Mouse (Mus musculus) frontal cortex, postnatal 14 days (tissue): ENCODE measurements around the gene Gm45713.
"Not testable (repeated sequence)": the region's sequence is repeated elsewhere in the genome, so short reads cannot be mapped to it uniquely, and the experiment has no call there.

ENCODE experiments used
- DNase-seq, 2 experiments: peaks; one replicate each; pipeline ENCODE4 v3.0.0; 2022; ENCODE audit warnings: low spot score in 2 of 2

The Gm45713 gene

GRCm38 (mm10) chr7:45135993-45136567, at the start of gene Gm45713, which contains the start of gene Flt3l:
Gene Gm45713 (minus strand): TSS chr7:45136231.
Gene Flt3l (minus strand): TSS chr7:45136432.
- DNase-seq, result peak; percentile 81 to 83

GRCm38 (mm10) chr7:45183672-45184071, 47.6 kb upstream of the Gm45713 start:
- DNase-seq, result no peak

GRCm38 (mm10) chr7:45182606-45183005, 46.6 kb upstream of the Gm45713 start:
- no peak for DNase-seq

- peak; percentile 69 to 82 for DNase-seq
Measured at GRCm38 (mm10) chr7:45182199-45182601, 46.2 kb upstream of the Gm45713 start.

- DNase-seq, result no peak
Measured at GRCm38 (mm10) chr7:45181540-45181939, 45.5 kb upstream of the Gm45713 start.

GRCm38 (mm10) chr7:45180896-45181477, 45.0 kb upstream of the Gm45713 start, which contains the start of gene Pth2:
Gene Pth2 (plus strand): TSS chr7:45180995.
- DNase-seq, result no peak

GRCm38 (mm10) chr7:45179469-45179868, 43.4 kb upstream of the Gm45713 start, which contains the start of gene Gfy:
Gene Gfy (minus strand): TSS chr7:45179569.
- DNase-seq, result no peak

- no peak for DNase-seq
Measured at GRCm38 (mm10) chr7:45178550-45178949, 42.5 kb upstream of the Gm45713 start.

GRCm38 (mm10) chr7:45176356-45176755, 40.3 kb upstream of the Gm45713 start:
- no peak for DNase-seq

- DNase-seq, result no peak
Measured at GRCm38 (mm10) chr7:45175929-45176328, 39.9 kb upstream of the Gm45713 start.

GRCm38 (mm10) chr7:45175398-45175797, 39.4 kb upstream of the Gm45713 start:
- DNase-seq, result no peak

- no peak for DNase-seq
Measured at GRCm38 (mm10) chr7:45174567-45175280, 38.7 kb upstream of the Gm45713 start.

- DNase-seq, result not testable (repeated sequence)
Measured at GRCm38 (mm10) chr7:45173772-45174171, 37.7 kb upstream of the Gm45713 start.

- DNase-seq, result no peak
Measured at GRCm38 (mm10) chr7:45172974-45173373, 36.9 kb upstream of the Gm45713 start.

GRCm38 (mm10) chr7:45169495-45169894, 33.5 kb upstream of the Gm45713 start:
- DNase-seq, result no peak

GRCm38 (mm10) chr7:45168656-45169055, 32.6 kb upstream of the Gm45713 start:
- DNase-seq, result no peak

GRCm38 (mm10) chr7:45167761-45168445, 31.9 kb upstream of the Gm45713 start:
- DNase-seq, result no peak

- DNase-seq, result no peak
Measured at GRCm38 (mm10) chr7:45166950-45167401, 30.9 kb upstream of the Gm45713 start.

GRCm38 (mm10) chr7:45165701-45166100, 29.7 kb upstream of the Gm45713 start:
- DNase-seq, result no peak

GRCm38 (mm10) chr7:45164833-45165232, 28.8 kb upstream of the Gm45713 start:
- DNase-seq, result no peak

GRCm38 (mm10) chr7:45163735-45164490, 27.9 kb upstream of the Gm45713 start, which contains the start of gene Slc17a7:
Gene Slc17a7 (plus strand): TSS chr7:45163949.
- no peak for DNase-seq
